Mouse (Mus musculus) liver, embryonic 14.5 days (tissue): Measurements from ENCODE around the gene Neu2. TPM values are rescaled to one million over a fixed set of nuclear protein-coding genes. Genes with fewer than 3 reads are reported as not detected.

Source experiments
- ATAC-seq: fragments of 200-750 bp; cut with Nextera tagmentation; 2 replicates; pipeline ENCODE4 v1.8.0; 2017; ENCODE audit warnings: moderate number of reproducible peaks, mild to moderate bottlenecking, moderate library complexity; ENCODE audit not compliant: insufficient read depth
- DNase-seq, 3 experiments: peaks; one replicate each; pipeline ENCODE4 v3.0.0-alpha.2; 2012 to 2013; ENCODE audit warnings: low read depth in 3 of 3, low spot score in 3 of 3
- H3K27ac ChIP-seq: fragments of 300-500 bp; sonication (generic); 2 replicates; pipeline ENCODE4 v1.5.1; 2014; ENCODE audit warnings: moderate library complexity, mild to moderate bottlenecking, control low read depth, inconsistent platforms
- H3K27me3 ChIP-seq: fragments of 300-500 bp; sonication (generic); 2 replicates; pipeline ENCODE4 v1.6.1; 2014; ENCODE audit warnings: mild to moderate bottlenecking, low read length, moderate library complexity; ENCODE audit not compliant: control insufficient read depth, insufficient read depth
- H3K36me3 ChIP-seq: fragments of 300-500 bp; sonication (generic); replicated peaks from 2 replicates; pipeline ENCODE4 v1.6.1; 2014; ENCODE audit warnings: low read depth; ENCODE audit not compliant: control insufficient read depth, insufficient read depth
- H3K4me1 ChIP-seq, 2 experiments: fragments of 200-500 bp in 1 of 2; fragments of 300-500 bp in 1 of 2; sonication (generic) in 1 of 2; replicated peaks; 2 replicates each; pipeline ENCODE4 v1.6.1; 2012 to 2014; ENCODE audit warnings: antibody characterized with exemption in 1 of 2, inconsistent platforms in 1 of 2, low read length in 1 of 2; ENCODE audit not compliant: control insufficient read depth in 2 of 2, insufficient read depth in 2 of 2
- H3K4me2 ChIP-seq: fragments of 300-500 bp; sonication (generic); 2 replicates; pipeline ENCODE4 v1.6.1; 2014; ENCODE audit warnings: low read depth, mild to moderate bottlenecking, control low read depth, moderate library complexity
- H3K4me3 ChIP-seq, 2 experiments: fragments of 200-500 bp in 1 of 2; fragments of 300-500 bp in 1 of 2; sonication (generic) in 1 of 2; 2 replicates each; pipeline ENCODE4 v1.5.1; 2012 to 2014; ENCODE audit warnings: low read depth in 2 of 2, low read length in 2 of 2, mild to moderate bottlenecking in 2 of 2, control low read depth in 1 of 2, inconsistent platforms in 1 of 2, moderate library complexity in 1 of 2; ENCODE audit not compliant: insufficient read depth in 1 of 2
- H3K9ac ChIP-seq: fragments of 300-500 bp; sonication (generic); replicated peaks from 2 replicates; pipeline ENCODE4 v1.6.1; 2014; ENCODE audit warnings: mild to moderate bottlenecking, control low read depth, moderate library complexity
- H3K9me3 ChIP-seq: fragments of 300-500 bp; sonication (generic); 2 replicates; pipeline ENCODE4 v1.6.1; 2016; ENCODE audit warnings: low read length, mixed read lengths; ENCODE audit not compliant: control insufficient read depth
- CTCF ChIP-seq: IDR thresholded peaks from 2 replicates; pipeline ENCODE4 v1.5.1; 2016; ENCODE audit warnings: antibody characterized with exemption, low read depth, control low read depth
- EP300 ChIP-seq: IDR thresholded peaks from 2 replicates; pipeline ENCODE4 v1.6.1; 2016; ENCODE audit warnings: antibody characterized with exemption, low read depth
- WGBS: fragments of 180-500 bp; shearing (Covaris S2); extraction: QIAGEN DNeasy Blood & Tissue Kit; methylation state at CpG from one replicate; pipeline ENCODE4 v1.1.7; 2014; ENCODE audit not compliant: insufficient replicate concordance; 5-methylcytosine and 5-hydroxymethylcytosine counted together
- polyA plus RNA-seq, 2 experiments: library from polyadenylated mRNA; depleted of rRNA in 1 of 2; stranded (reverse) in 1 of 2; unstranded in 1 of 2; fragments of >200 nt; fragmentation: Nextera tagmentation in 1 of 2; extraction: Ambion mirVana in 1 of 2; gene quantifications; 2 replicates each; pipeline versions ENCODE4 v1.2.1 to v1.2.3; 2012 to 2014

Neu2 gene
- polyA plus RNA-seq, 2 experiments: 0.20 to 0.28 TPM

DNA sequence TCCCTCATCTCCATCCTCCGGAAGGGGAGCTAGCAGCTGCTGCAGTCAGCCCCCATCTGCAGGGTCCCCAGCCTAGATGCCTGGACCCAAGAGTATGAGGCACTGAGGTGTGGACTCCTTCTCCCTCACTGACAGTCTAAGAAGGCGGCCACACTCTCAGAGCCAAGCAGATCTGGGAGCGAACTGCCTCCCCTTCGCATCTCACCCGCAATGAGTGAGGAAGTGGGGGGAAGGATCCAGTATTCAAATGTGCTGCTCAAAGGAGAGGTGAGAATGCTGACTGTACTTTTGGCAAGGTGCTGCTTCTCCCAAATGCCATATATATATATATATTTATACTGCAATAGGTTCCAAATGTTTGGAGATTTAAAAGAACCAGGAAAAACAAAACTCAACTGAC is 93.7 kb downstream of the Neu2 start:
- TF ChIP-seq CTCF (no peak), EP300 (no peak)
- Histone ChIP-seq H3K36me3 (no peaks in the 10 kb centered on the region), H3K27ac (no peak overlapping the region), H3K4me2 (no peak overlapping the region), H3K4me3 (no peak overlapping the region), H3K4me1 (0 out of 4 replicates have a peak, but pooled peaks cover 0 to 2% of the 10 kb centered on the region in 2 experiments), H3K9me3 (no peaks in the 10 kb centered on the region), H3K9ac (no peak overlapping the region), H3K27me3 (no peaks in the 10 kb centered on the region)
- DNase-seq (no peak), ATAC-seq (no peak)
- 67% methylated on average over 5 of the region's 5 CpGs for WGBS

DNA sequence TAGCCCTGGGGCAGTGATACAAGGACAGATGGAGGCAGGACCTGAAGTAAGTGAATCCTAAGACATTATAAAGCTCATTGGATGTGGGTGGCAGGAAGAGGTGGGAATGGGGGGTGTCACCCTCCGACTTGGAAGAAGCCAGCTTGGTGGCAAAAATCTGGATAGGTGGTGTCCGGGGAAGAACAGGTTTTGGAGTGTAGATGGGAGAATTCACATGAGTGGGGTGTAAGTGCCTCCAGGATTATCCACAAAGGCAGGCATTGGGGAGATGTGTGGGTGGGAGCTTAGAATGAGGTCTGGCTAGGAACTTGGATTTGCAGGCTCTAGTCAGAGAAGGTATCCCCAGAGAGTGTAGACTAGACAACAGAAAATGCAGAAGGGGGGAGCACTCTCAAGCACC is 95.6 kb downstream of the Neu2 start:
- Histone ChIP-seq H3K4me3 (no peak overlapping the region), H3K4me2 (no peak overlapping the region), H3K36me3 (no peaks in the 10 kb centered on the region), H3K4me1 (0 out of 4 replicates have a peak, but pooled peaks cover 0 to 2% of the 10 kb centered on the region in 2 experiments), H3K27me3 (no peaks in the 10 kb centered on the region), H3K9ac (no peak overlapping the region), H3K9me3 (no peaks in the 10 kb centered on the region), H3K27ac (no peak overlapping the region)
- WGBS: 56% methylated on average over 2 of the region's 2 CpGs
- TF ChIP-seq CTCF (no peak), EP300 (no peak)
- ATAC-seq (no peak), DNase-seq (no peak)

DNA sequence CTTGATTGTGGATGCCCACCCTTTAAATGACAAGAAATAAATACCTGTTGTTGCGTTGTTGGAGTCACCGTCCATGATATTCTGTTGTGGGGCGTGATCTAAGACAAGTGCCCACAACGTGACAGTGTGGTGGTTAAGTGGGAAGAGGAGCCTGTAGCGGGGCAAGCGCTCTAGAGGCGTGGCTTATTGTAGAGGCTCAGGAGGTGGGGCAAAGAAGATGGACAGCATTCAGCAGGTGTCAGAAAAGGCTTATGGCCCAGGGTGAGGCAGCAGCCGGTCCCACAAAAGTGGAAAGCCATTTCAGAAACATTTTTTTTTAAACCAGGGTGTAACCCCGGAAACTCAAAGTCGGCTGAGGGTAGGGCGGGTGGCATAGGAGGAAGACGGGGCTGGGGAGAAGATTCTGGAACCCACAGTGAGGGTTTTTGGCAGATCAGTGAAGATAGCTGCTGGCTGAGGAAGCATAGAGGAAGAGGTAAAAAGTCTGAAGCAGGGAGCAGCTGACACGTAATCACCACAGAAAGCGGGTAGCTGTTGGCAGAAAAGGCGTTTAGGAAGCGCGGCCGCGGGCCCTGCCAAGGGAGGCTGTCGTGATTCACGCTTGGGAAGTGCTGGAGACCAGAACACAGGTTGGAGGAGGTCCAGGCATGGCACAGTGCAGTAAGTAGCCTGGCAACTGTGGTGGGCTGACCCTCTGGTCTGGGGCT is 97.8 kb downstream of the Neu2 start:
- Histone ChIP-seq H3K4me3 (no peak overlapping the region), H3K36me3 (no peaks in the 10 kb centered on the region), H3K27me3 (no peaks in the 10 kb centered on the region), H3K9me3 (no peaks in the 10 kb centered on the region), H3K4me2 (no peak overlapping the region), H3K9ac (no peak overlapping the region), H3K27ac (no peak overlapping the region), H3K4me1 (0 out of 4 replicates have a peak, but pooled peaks cover 0 to 2% of the 10 kb centered on the region in 2 experiments)
- DNase-seq (no peak), ATAC-seq (no peak)
- WGBS: 48% methylated on average over 21 of the region's 21 CpGs
- TF ChIP-seq EP300 (no peak), CTCF (no peak)

DNA sequence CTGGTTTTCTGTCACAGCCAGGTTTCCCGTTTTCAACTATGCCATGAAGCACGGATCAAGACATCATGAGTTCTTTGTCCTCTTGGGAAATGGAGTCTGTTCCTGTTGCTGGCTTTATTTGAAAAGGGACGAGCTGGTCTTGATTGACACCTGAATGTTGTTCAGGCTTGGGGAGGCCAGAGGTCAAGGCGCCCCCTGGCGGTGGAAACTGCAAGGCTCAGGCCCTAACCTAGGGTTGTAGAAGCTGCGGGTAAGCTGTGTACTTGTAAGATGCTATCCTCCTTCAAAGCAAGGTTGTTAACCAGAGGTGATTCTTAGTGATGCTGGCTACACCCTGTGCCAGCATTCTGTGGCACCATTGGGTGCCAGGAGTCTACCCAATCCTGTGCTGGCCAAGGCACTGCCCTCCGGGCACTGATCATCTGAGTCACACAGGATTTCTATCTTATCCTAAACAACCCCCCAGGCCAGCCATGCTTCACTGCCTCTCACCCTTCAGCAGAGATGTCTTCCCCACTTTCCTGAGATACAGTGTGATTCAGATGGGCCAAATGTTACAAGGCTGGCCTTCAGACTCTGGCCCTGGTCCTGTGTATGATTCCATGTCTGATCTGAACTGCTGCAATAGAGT is 98.8 kb downstream of the Neu2 start:
- Histone ChIP-seq H3K27ac (no peak overlapping the region), H3K4me1 (0 out of 4 replicates have a peak, but pooled peaks cover 0 to 2% of the 10 kb centered on the region in 2 experiments), H3K9me3 (no peaks in the 10 kb centered on the region), H3K36me3 (no peaks in the 10 kb centered on the region), H3K27me3 (no peaks in the 10 kb centered on the region), H3K4me2 (no peak overlapping the region), H3K4me3 (no peak overlapping the region), H3K9ac (no peak overlapping the region)
- peak; percentile 39; the same call in 1 of the 2 replicates for ATAC-seq
- TF ChIP-seq EP300 (no peak), CTCF (peak; percentile 96)
- peak in 2 of 3 experiments; percentile 45 to 46 for DNase-seq
- WGBS: 26% methylated on average over 7 of the region's 7 CpGs

DNA sequence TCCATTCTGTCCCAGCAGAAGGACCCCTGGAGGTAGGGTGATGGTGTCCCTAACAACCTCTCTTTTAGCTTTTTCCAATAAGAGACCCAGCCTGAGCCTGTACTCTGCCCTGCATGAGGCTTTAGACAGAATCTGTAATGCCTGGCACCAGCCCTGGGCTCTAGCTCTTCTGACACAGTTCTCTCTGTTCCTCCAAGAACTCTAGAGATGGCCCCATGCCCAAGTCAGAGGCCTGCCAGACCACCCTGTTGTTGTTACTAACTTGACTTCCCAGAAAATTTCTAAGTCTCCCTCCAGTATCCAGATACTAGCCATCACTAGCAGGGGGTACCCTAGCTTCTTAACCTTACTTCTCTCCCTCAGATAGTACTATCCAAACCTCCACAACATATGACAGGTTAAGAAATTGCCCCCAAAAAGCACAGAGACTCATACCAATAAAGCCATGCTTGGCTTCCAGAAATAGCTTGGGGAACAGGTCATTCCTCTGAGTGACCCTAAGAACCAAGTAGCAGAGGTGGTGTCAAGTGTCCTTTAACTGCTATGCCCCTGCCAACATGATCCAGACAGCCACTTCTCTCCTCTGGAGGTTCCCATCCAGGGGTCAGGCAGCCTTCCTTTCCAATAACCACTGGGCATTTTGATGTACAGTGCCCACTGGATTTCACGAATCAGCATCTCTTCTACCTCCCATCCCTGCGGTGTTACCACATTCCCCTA is 105.0 kb downstream of the Neu2 start:
- DNase-seq (no peak), ATAC-seq (no peak)
- 66% methylated on average over 2 of the region's 2 CpGs for WGBS
- no peak overlapping the region for H3K9ac ChIP-seq
- no peak overlapping the region for H3K27ac ChIP-seq
- no peak overlapping the region for H3K4me3 ChIP-seq
- peaks cover 0 to 3% of the 10 kb centered on the region in 2 experiments; a peak in 2 of 4 replicates for H3K4me1 ChIP-seq
- no peaks in the 10 kb centered on the region for H3K9me3 ChIP-seq
- H3K36me3 ChIP-seq: no peaks in the 10 kb centered on the region
- TF ChIP-seq CTCF (no peak), EP300 (no peak)
- no peaks in the 10 kb centered on the region for H3K27me3 ChIP-seq
- H3K4me2 ChIP-seq: no peak overlapping the region
